Mouse (Mus musculus) ES-Bruce4 (cell line): ENCODE results near the gene Atp8a2.

Experiments used
- CTCF ChIP-seq: IDR thresholded peaks from one replicate; pipeline ENCODE4 v1.8.1; 2011; ENCODE audit warnings: low read depth, low read length
- EP300 ChIP-seq: IDR thresholded peaks from 2 replicates; pipeline ENCODE4 v1.6.1; 2011; ENCODE audit warnings: low read depth, low read length; ENCODE audit not compliant: insufficient read depth

DNA sequence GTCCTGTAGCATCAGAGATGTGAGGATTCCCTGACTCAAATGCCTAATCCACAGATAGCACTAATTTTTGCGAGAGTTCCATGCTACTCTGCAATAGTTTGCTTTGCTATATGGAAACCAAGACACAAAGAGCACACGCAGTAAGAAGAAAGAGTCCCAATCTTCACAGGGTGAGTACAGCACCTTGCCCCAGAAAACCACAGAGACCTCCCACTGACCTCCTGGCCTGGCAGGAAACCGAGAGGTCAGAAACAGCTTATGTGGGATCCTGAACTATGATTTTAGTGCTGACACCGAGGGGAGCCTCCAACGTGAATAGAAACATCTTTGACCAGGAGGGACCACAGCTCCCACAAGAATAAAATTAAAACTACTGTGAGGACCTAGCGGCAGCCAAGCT, 59.2 kb downstream of the Atp8a2 start:
- TF ChIP-seq CTCF (no peak), EP300 (no peak)
